Mouse (Mus musculus): ENCODE measurements around the gene Lgals3bp.

Gene Lgals3bp

GRCm38 (mm10) chr11:118360491-118360890 lies 41.4 kb downstream of the Lgals3bp start:
- DNase-seq = no peak

DNA sequence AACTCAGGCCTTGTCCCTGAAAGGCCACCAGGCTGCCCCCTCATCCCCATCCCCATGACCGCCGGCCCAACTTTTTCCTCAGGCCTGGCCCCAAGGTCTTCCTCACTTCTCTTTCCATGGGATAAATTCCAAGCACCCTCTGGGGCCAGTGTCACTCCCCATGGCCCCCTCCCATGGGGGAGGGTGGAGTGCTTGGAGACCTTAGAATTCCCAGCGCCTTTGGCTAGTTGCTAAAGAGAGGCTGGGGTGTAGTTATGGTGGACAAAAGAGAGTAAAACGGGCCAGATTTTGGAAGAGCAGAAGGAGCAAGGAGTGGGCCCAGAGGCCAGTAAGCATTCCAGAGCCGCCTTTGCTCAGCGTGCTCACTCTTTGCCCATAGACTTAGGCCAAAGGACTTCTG lies 46.3 kb downstream of the Lgals3bp start, which contains the start of gene Timp2:
Gene Timp2 (minus strand): TSS at position 101 of the 400 bp plus-strand sequence.
- no peak for DNase-seq

DNA sequence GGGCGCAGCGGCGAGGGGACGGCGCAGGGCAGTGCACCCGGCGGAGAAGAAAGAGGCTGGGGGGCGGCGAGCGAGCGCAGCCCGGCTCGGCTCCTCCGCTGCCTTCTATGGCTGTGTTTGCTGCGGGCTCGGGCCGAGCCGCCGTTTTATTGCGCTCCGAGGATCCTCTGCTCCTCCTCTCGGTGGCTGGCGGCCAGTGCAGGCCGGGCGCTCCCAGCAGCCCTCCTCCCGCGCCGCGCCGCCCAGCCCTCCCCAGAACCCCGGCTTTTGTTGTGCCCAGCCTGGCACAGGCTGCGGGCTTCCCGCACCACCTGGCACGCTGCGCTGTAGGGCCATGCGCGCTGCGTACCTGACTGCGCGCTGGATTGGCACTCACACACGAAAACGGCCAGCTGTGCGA lies 46.7 kb downstream of the Lgals3bp start:
- peak; percentile 89 for DNase-seq

GRCm38 (mm10) chr11:118354636-118355191 lies 47.2 kb downstream of the Lgals3bp start:
- peak; percentile 64 for DNase-seq

DNA sequence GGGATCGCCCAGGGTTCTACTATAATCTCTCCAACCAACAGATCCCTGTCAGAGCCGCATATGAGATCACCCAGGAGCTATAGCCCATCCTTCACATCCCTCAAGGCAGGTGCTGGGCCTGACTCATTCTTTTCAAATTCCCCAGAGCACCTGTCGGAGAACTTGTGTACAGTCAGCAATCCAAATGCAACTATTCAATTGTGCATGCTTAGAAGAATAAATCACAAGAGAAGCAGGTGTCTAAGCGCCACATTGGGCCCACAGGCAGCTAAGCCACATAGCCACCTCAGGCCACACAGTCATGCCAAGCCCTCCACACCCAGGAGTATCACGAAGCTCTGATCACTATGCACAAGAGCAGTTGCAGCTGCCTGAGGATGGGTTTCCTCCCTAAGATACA lies 52.4 kb downstream of the Lgals3bp start:
- peak; percentile 35 for DNase-seq

- peak; percentile 83 for DNase-seq
Measured at GRCm38 (mm10) chr11:118348877-118349276, 53.0 kb downstream of the Lgals3bp start.

GRCm38 (mm10) chr11:118348419-118348818 lies 53.5 kb downstream of the Lgals3bp start:
- DNase-seq = peak; percentile 79

DNA sequence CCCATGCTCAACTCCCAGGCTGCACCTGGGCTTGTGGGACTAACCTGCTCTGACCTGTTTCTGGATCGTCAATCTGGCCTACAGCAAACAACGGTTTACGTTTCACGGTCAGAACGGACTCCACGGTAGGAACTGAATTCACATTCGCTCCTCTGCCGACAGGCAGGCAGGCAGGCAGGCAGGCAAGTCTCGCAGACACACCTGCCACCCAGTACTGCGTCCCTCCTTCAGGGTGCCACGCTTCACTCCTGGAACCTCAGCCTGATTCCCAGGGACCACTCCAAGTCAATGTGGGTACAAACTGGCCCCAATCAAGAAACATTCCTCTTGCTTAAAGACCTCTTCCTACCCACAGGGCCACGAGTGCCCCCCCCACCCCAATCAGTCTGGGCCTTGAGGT lies 54.0 kb downstream of the Lgals3bp start:
- peak; percentile 34 for DNase-seq

DNA sequence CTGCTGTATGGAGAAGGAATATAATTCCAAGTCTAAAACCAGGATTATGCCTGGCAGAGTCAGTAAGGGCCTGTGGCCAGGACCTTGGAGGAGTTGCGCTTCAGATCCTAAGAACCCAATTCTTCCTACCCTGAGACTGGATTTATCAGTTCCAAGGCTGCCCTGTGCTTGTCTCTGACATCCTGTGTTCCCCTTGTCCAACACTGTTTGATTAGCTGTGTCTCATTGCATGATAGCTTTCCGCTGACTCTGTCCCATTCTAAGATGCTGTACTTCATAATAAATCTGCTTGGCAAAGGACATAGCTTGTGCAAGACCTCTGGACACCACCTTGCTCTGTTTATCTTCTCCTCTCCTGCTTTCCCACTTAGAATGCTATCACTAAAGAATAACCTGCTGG lies 54.5 kb downstream of the Lgals3bp start:
- no peak for DNase-seq

GRCm38 (mm10) chr11:118346395-118347096 lies 55.3 kb downstream of the Lgals3bp start:
- DNase-seq = no peak

- DNase-seq = no peak
Measured at GRCm38 (mm10) chr11:118345693-118346092, 56.2 kb downstream of the Lgals3bp start.

DNA sequence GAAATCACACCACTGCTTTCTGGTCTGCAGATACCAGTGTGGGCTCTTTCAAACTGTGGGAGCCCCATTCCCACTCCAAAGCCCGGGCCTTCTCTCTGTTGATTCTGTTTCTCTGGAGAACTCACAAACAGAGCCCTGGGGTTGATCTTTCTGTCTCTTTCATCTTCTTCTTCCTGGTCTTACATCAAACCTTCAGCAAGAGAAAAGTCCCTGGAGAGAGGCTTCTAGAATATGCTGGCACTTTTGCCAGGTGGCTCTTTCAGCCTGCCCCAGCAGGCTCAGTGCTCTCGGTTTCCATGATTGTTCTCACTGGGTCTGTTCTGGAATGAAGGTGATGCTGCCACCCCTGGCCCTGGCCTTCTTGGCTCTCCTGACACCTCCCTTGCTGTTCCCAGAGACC lies 58.3 kb downstream of the Lgals3bp start:
- no peak for DNase-seq
